Mouse (Mus musculus): Measurements from ENCODE around the gene Xaf1.

DNA sequence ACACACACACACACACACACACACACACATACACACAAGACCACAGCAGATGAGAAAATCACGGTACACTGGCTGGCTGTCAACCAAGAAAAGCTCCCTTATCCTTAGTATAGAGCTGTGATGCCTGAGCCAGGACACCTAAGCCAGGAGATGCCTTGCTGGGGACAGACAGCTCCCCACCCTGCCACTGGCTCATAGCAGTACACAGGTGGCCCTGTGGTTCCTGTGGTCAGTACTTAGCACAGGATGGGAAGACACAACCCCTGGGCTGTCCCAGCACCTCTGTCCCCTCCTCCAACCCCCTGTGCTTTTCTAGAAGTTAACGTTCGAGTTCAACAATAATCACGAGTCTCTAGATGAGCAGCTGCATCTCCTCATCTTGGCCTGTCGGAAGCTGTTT, 16.6 kb downstream of the Xaf1 start:
- no peak for TF ChIP-seq CTCF (IDR thresholded peaks at IDR 0.05; ENCODE audit: borderline replicate concordance, control insufficient read depth, extremely low read depth, insufficient read depth, low read length, poor library complexity)
- TF ChIP-seq POLR2A (IDR thresholded peaks at IDR 0.05; ENCODE audit: control insufficient read depth, extremely low read depth, insufficient read depth, low read length, poor library complexity) = no peak
